Mouse (Mus musculus) frontal cortex, adult (tissue): Measurements from ENCODE around the gene Adprh.

Source experiments
- ATAC-seq: cut with Nextera tagmentation; 2 replicates; pipeline ENCODE4 v1.9.2; 2017; ENCODE audit warnings: mild to moderate bottlenecking, moderate library complexity, mixed read lengths; ENCODE audit not compliant: low TSS enrichment

Gene Adprh

DNA sequence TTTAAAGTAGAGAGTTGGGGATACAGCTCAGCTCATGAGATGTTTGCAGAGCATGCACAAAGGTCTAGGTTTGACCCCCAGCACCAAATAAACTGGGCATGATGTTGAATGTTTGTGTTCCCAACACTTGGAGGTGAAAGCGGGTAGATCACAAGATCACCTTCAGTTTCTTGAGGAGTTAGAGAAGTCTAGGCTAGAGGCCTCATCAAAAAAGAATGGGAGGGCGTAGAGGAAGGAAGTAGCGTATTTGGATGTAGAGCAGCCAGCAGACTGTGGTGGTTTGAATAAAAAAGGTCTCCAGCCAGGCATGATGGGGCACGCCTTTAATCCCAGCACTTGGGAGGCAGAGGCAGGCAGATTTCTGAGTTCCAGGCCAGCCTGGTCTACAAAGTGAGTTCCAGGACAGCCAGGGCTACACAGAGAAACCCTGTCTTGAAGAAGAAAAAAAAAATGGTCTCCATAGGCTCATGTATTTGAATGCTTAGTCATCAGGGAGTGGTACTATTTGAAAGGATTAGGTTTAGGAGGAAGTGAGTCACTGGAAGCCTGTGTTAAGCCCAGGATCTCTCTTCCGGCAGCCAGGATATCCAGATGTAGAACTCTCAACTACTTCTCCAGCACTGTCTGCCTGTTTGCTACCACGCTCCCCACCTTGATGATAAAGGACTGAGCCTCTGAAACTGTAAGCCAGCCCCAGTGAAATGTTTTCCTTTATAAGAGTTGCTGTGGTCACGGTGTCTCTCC, 8.6 kb downstream of the Adprh start:
- ATAC-seq: no peak

DNA sequence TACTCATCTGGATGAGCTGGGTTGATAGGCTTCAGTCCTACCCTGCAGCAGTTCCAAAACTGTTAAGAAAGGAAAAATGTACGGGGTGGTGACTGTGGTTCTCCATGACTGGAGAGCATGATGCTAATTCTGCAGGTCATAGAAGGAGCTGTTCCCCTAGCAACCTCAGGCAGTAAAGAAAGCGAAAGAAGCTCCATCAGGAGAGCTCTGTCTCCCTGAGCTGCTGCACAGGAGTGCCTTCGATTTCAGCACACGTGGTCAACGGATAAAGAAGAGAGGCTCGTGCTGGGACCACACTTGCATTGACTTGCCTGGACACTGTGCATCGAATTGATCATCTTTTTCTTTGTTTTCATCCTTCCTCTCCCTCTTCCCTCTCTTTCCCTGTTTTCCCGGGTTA, 10.3 kb downstream of the Adprh start:
- ATAC-seq: no peak

DNA sequence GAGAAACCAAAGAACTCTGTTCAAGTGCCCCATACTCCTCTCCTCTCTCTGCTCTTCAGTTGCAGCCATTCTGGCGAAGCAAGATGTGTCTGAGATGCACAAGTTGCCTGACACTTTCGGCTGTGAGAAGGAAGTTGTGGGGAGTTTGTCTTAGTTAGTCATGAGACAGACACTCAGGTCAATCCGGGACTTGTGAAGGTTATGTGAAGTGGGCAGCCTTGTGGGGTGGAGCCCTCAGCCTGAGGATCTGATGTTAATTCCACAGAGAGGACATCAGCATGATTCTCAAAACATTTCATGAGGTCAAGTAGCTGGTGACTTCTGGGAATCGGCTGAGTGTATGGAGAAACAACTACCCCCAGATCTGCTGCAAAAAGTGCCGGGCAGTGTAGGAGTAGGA, 10.9 kb downstream of the Adprh start:
- no peak for ATAC-seq

DNA sequence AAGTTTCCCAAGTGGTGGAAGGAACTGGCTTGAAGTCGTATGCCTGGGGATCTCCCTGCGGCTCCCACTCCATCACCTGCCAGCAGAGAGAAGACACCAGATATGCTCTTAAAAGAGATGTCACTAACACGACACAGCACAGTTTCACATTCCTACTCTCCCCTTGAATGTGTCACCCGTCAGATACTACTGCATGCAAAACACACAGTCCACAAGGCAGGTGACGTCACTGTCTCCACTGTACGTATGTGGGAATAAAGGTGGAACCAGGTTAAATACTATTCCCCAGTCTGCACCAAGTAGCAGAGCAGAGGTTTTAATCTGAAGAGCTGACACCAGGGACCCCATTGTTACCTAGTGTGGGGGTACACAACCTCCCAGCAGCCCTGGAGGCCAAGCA, 12.1 kb downstream of the Adprh start:
- no peak for ATAC-seq

DNA sequence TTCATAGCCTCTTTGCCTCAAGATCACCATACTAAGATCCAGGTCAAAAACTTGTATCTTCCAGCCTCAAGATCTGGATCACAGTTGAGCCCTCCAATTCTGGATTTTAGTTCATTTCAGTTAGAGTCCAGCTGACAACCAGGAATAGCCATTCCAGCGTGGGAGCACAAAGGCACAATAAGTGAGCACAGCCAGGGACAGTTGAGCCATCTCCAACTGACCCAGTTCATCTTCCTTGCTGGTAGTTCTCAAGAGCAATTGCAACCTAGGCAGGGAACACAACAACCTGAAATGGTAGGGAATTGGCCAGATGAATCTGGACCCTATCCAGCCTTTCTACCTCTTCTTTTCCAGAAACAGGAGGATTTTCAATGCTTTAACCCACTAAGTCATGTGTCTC, 13.3 kb downstream of the Adprh start:
- peak; percentile 78 for ATAC-seq

DNA sequence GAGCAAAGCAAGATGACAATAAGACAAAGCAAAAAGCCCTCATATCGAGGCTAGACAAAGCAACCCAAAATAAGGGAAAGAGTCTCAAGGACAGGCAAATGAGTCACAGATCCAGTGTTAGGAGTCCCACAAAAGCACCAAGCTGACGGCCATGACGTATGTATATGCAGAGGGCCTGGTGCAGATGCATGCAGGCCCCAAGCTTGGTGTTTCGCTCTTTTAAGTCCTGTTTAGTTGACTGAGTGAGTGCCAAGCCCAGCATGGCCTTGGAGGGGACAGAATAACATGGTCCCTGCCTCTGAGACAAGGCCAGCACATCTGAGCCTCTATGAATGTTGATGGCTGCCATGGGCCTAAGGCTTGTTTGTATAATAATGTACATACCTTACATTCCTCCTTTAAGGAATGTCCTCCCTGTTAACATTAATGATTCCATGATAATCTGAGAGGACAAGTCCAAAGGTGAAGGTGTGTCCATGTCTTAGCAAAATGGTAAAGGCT, 18.2 kb downstream of the Adprh start:
- ATAC-seq: no peak

DNA sequence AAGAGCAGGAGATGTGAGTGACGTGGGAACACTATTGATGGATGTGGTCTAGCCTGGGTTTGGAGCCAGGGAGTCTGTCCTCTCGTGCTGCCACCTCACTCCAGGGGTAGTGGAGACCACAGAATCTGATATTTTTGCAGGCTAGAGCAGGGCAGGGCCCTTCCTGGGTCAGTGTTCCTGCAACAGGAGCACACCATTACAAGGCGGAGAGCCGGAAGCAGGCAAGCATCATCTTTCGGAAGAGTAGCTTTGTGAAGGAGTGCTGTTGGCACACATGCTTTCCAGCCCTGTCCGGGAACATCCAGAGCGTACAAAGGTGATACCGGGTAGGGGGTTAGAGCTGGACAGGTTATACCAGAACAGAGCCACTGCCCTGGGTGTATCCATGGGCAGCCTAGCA, 19.0 kb downstream of the Adprh start:
- no peak for ATAC-seq

DNA sequence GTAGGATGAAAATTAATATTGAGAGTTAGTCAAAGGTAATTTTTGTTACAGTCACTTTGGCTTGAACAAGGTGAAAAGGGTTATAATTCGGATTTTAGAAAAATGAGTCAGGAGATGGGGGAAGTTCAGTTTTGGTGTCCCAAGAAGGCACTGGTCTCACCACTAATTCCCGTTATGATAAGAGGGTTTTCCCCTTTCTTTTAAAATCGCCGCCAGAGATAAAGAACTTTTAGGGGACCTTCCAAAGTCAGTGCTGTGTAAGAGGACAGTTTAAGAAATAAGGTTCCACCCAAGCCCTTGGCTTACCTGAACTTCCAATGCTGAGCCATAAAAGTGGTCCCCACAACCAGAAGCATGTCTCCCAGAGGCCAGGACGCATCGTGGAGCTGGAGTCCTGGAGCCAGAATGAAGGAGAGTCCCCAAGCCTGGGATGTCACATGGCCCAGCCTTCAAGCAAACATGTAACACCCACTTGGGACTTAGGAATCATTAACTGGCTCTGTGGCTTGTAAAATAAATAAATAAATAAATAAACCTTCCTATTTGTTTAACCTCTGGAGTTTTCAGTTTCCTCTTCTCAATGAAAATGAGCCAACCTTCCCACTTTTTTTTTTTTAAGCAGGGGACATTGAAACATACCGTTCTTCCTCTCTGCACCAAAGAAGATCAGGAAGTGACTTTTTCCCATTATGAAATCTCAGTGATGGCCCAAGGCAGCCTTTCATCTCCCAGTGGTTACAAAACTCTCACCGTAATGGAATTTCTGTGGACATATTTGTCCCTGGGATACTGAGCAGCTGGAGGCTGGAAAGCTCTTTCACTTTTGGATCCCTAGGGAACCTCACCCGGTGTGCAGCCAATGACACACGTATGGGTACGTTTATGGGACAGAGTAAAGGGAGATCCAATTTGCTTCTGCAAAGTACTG, 19.7 kb downstream of the Adprh start, which contains the start of gene Pla1a:
TSS of gene Pla1a (minus strand) at position 648 of the 928 bp plus-strand sequence.
- no peak for ATAC-seq

DNA sequence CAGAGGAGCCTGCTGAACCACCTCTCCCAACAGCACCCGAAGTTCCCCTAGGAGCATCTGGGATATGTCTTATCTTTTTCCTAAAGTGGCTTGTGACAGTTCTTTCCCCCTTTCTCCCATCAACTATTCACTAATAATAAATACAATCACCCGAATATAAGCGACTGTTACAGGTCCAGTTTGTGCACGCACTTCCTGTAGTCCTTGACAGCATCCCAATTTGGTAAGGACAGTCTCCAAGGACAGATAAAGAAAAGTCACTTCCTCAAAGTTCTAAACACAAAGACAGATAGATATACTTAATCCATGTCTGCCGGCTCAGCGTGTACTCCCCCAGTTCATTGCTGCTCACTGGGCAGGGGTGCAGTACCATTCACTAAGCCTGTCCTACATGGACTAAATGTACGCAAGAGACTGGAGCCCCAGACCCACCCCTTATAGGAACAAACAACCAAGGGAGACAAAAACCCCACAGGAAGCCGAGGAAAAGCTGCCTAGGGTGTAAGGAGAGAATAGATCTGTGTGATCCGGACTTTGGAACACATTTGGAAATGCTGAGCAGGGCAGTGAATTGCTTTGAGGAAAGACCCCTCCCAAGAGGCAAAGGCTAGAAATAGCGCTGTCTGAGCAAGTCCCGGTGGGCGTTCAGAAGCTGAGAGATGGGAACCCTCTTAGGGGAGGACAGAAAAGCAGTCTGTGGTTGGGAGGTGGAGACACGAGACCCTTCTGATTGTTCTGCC, 20.9 kb downstream of the Adprh start:
- ATAC-seq: no peak

DNA sequence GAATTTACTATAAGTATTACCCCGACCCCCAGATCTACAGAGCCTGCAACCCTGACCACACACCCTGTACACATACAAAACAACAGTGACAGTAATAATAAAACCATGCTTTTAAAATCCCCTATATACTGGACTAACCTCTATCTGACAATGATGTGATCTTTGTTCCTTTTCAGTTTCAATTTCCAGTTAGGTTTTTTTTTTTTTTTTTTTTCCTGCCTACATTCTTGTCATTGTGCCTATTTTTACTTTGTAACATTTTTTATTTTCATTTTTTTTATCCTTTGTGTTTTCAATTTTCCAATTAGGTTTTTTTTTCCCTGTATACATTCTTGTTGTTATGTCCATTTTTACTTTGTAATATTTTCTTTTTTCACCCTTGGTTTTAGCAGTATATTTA, 26.7 kb downstream of the Adprh start:
- no peak for ATAC-seq

DNA sequence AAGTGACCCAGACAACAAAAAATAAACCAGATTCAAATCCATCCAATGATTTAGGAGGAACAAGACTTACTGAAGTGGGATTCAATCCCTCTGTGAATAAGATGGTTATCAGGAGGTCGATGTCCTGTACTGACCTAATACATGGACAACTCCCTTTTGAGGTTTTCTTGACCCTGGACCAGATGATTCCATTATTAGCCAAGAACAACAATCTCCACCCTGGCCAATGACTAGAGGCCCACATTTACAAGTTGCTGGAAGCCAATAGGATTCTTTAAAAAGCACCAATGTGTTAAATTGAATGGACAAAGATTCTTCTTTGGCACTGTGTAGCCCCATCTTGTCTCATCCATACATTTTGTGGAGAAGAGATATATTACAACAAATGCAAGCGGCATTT, 27.1 kb downstream of the Adprh start:
- ATAC-seq: no peak

DNA sequence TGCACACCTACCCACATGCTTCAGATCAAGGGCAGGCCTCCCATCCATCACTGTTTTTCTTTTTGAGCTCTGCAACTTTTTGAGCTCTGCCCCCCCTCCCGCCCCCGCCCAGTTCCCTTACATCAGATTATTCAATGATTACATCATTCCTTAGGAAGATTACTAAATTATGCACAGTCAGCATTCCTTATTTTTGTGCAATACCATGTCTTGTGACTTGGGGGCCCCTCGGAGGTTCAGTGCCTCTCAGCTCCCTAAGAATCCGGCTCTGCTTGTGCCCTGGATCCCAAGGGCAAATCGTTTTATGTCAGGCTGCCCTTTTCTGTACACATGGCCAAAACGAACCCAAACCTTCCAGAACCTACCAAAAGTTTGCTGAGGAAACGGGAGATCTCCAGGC, 37.5 kb downstream of the Adprh start:
- ATAC-seq: no peak

DNA sequence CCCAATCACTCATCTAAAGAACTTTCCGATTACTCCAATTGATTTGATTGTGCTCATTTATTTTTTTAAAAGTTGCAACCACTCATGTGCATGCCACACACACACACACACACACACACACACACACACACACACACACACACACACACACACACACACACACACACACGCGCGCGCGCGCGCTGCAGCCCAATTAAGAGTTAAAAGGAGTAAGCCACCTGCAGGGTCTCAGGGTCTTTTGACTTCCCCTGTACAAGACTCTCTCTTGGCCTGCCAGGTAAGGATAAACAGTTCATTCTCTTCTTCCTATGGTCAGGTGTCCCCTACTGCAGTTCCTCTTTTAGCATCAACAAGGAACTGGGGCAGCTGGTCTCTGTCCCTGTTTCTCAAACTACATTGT, 44.1 kb downstream of the Adprh start:
- no peak for ATAC-seq

DNA sequence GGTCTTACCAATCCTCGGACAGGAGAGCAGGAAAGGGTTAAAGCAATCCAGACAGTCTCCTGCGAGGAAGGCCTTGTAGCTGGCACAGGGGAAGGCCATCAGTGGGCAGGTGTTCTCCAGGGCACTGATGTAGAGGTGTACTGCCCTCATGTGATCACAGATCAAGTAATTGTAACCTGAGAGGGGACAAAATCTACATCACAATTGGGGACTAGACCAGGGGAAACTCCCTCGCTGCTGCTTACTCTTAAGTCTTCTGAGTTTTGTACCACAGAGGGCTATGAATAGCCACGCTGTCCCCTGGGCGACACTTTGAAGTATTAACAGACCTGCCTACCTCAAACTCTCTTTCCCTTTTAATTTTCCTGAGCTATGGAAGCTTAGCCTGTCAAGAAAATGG, 44.9 kb downstream of the Adprh start:
- ATAC-seq: no peak

DNA sequence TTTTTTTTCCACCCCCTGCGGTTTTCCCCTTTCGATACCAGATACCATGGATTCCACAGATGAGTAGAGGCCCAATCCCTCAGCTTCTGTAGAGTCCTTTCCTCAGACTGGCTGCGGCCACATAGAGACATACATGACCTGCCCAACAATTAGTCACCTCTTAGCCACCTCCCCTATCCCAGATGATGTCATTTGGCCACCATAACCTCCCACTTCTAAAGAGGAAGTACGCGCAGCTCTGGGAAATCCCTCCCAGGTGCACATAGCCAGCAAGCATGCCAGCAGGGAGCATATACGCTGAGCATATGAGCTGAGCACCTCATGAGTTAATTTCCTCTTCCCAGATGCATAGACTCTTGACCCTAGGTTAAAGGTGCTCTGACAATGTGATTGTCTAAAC, 45.8 kb downstream of the Adprh start:
- ATAC-seq: no peak

DNA sequence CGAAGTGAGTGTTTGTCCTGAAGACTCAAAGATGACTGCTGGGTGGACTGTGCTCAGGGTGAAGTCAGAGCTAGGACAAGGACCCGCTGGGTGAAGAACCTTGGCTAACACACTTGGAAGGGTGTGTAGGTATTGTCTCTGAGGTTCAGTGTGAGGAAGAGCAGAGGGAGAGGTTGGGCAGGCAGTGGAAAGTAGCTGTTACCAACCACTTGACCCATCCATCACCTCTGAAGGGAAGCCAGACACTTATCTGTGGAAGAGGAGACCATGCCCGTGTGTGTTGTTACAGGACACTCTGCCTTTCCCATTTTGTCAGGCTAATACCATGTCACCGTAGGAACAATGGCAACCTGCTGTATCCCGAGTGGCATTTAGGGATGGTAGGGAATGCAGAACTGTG, 46.2 kb downstream of the Adprh start:
- ATAC-seq: no peak

DNA sequence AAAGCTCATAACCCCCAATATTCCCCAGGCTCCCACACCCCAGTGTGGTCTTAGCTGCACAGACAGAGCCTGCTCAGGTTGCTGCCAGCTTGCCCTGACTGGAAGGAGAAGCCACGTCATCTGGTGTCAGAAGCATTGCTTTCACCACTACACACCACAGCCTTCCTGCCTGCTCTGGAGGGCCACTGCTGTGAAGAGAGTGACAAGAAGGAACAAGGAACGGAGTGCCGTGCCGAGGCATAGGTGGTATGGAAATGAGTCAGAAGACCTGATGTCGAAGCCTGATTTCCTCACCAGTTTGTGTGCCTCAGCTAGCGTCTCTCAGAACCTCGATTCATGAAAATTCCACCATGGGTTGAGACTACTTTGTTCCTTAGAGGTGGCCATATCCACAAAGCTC, 48.9 kb downstream of the Adprh start:
- no peak for ATAC-seq

DNA sequence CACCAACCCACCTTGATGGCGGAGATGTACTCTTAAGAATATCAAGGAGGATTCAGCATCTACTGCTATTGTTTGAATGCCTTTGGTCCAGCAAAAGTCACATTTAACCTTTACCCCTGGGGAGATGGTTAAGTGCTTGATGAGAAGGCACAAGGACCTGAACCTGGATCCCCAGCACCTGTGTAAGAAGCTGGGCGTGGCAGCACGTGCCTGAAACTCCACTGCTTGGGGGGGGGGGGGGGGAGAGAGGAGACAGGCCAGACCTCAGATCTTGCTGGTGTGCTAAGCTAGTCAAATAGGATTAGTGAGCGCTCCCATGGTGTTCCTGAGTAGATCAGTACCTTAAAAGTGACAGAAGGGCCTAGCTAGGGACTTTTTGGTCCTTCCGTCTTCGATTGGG, 51.0 kb downstream of the Adprh start:
- ATAC-seq: no peak

DNA sequence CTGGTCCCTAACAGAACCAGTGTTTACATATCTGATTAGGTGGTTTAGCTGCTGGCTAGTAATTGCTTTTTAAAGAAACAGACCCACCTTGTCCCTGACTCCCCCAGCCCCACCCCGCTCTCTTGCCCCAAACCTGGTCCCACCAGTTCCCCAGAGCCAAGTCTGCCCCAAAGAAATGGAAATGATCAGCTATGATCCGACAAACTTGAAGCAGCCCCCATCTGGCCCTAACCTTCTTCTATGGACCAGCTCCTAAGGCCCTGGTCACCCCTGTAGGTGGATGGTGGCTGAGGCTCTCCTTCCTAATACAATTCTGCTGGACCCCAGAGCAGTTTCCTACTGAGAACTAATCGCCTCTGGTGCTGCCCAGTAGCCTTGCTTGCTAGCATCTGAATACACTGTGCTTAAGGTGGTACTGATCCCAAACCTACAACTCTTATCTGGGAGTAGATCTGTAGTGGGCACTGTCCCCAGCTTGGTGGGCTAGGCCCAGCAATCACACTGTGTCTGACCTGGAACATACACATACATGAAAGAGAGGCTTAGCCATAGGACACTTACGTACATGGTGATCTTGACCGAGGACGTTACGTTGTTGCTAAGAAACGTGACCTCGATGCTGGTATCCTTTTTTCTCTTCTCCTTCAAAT, 52.1 kb downstream of the Adprh start:
- no peak for ATAC-seq

DNA sequence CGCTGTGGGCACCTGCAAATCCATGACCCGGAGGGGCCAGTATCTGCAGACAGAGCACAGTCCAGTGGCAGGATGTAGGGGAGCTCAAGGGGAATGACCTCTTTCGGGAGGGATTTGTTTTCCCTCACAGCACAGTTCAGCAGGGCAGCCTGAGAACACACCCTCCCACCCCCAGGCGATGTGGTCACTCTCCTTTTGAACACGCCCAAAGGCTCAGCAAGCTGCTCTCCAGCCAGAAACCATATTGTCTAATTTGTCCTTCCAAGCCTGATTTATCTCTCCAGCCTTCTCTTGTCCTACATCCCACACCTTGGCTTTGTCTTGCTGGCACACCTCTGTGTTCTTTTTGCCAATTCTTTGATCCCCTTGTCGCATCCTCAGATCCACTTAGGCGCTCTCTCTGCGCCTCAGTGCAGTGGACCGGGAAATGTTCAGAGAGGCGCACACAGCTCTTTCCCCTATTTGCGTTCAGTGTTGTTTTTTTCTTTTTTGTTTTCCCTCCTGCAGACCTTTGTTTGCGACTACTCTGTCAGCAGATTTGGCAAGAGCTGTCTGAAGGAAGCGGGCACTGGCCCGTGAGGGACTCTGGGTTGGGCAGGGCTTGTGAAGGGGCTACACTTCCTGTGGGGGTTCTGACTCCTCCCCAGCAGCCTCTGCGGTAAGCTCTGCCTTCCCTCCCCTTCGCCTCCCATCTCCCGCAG, 52.8 kb downstream of the Adprh start:
- ATAC-seq: peak; percentile 87

DNA sequence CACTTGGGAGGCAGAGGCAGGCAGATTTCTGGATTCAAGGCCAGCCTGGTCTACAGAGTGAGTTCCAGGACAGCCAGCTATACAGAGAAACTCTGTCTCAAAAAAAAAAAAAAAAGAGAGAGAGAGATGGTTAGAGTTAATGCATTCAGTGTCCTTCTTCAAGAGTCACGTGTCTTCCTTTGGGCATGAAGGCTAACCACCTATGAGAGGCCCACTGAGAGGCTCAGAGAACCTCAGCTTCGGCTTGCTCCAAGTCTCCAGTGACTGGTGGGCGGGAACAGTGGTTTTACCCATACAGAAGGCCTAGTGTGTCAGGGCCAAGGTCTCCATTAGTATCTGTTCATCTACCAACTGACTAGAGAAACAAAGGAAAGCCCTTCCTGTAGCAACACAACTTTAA, 53.4 kb downstream of the Adprh start:
- no peak for ATAC-seq
